Mouse (Mus musculus): ENCODE data around the gene Ltbp1.

Ltbp1 gene

DNA sequence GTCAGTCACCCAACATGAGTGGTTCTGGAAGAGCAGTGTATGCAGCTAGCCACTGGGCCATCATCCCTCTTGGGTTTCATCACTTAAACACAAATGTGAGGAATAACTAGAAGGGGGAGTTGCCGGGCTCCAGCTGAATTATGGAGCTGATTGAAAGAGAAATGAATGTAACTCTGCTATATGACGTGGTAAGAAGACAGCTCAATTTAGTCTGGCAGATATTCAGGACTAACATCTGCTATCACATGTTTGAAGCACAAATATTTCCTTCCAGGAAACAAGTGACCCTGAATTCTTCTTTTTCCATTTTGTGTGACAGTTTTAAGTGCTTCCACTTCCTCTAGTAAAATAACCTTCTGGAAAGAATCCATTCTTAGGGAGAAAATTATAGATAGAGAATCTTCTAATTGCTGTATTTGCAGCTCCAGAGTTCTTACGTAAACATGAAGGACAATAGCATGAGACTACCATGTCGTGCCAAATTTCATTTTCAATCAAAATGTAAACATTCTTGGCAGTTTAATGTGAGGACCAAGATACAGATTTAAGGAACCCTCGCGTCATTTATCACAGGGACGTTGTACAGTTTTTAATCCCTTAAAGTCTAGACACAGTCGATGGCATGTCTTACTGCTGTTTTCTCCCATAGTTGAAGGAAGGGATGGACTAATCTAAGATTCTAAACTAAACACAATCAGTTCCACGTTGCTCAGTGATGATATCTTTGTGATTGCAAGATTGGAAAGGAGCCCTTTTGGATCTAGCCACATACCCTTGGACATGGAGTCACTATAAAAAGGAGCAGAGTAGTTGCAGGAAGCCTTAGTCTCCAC, 279.7 kb downstream of the Ltbp1 start:
- in situ Hi-C loops (cut with MseI, MboI), result no loop called here

DNA sequence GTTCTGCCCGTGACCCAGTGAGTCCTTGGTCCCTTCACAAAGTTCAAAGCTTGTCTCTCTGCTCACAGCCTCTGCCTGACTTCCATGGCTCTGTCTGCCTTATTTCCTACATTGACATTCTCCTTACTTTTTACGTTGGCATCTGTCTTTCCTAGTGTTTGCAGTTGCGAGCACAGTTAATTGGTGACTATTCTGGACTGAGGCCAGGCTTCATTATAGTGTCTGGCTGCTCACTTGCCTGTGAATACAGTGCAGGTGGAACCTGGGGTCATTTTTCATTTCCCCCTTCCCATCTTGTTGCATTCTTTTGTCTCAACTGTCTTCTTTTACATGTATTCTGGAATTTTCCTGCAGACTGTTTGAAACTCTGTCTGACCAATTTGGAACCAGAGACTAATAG, 287.6 kb downstream of the Ltbp1 start:
- in situ Hi-C loops (cut with MseI, MboI), result no loop called here

DNA sequence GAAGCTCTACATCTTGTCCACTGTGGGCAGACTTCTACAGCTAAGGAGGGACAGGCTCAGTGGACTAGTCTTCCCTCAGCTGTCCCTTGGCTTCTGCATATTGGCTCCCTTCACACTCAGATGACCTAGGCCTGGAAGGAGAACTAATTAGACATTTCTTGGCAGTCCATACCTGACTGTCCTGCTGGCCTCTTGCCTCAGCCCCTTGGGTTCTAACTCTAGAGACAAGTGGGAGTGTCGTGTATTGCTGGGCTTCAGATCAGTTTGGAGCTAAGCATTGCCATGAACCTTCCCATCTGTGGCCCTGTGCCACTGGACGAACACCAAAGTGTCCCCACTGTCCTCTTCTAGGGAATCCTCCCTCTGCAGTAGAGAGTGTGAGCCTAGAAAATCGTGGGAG, 288.4 kb downstream of the Ltbp1 start:
- in situ Hi-C loops (cut with MseI, MboI), result no loop called here

DNA sequence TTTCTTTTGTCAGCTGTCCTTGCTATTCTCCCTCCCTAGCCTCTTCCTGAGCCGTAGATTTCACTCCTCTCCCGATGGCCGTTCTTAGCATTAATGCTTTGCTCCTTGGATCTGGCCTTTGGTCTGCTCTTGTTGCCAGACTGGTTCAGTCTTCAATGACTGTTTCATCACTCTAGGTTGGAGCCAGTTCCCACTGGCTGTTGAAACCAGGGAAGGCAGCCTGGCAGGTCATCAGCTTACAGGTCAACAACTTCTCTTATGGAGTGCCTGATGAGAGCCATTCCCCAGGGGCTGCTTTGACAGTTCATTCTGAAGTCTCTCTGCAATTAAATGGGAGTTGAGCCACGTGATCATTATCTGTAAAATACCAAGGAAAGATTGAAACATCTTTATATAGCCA, 295.5 kb downstream of the Ltbp1 start:
- in situ Hi-C loops (cut with MseI, MboI), result no loop called here

DNA sequence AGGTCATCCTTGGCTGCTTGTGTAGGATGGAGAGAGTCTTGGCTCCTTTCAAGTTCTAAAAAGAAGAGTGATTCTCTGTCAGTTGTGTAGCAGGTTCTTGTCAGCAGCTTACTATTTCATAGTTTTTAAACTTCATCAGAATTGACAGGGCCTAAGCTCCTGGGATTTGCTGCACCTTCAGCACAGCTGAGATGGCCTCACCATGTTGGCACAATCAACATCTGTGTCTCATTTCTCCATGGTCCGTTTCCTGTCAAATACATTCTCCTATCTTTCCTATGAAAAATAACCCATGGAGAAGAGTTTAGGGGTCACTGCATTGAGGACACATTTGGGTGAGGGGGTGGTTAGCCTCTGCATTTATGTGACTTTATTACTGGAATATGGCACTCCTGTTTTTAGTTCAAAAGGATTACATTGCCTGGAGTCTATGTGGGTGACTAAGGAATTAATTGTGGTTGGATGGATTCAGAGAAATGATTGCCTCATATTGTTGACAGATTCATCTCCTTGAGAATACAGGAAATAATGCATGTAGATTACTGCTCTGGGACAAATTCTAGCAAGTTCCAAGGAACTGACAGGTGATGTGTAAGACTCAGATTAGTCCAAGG, 299.5 kb downstream of the Ltbp1 start:
- in situ Hi-C loops (cut with MseI, MboI), result no loop called here

DNA sequence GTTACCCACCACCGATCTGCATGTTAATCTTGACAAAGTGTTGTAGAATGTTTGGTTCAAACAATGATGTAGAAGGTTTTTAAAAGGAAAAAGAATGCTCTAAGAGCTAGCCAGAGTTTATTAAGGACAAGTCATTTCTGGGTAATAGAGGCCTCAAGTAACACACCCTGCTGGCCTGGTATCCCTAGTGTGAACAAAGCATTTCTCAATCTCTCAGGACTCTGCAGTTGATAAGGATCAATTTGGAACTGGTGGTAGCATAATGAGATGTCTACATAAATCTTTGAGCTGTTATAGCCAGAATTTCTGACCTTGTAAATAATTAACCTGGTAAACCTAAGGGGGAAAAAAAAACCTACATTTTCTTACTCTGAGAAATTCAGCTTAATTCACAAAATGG, 300.3 kb downstream of the Ltbp1 start:
- in situ Hi-C loops (cut with MseI, MboI), result no loop called here

DNA sequence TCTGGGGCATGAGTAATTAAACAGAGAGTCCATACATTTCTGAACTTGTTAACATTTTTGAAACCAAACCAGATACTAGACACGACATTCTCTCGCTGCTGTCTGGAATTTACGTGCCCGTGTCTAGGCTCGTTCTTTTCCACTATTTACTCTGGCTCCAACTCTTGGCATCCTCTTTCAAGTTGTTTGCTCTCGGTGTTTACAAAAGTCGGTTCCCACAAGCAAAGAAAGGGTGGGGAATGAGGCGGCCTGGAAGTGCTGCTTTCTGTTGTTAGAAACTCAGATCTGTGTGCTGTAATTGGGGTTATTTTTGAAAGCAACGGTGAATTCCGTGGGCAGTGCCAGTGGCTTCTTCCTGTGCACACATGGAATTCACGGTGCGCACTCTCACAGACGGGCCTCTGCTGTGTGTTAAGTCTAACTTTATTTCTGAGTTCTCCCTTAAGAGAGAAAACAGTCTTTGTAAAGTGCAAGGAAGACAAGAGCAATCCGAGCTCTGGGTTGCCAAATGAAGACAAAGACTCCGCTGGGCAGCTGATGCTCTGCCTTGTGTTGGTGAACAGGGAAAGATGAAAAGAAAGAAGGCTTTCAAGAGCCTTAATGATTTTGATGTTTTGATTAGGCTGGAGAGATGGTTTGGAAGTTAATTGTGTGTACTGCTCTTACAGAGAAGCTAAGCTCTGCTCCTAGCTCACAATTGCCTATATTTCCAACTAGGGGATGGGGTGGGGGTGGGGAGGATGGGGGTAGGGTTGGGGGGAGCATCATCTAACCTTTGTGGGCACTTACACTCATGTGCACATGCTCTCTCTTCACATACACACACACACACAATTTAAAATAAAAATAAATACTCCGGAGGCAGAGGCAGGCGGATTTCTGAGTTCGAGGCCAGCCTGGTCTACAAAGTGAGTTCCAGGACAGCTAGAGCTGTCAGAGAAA, 302.0 kb downstream of the Ltbp1 start:
- in situ Hi-C loops (cut with MseI, MboI), result no loop called here

DNA sequence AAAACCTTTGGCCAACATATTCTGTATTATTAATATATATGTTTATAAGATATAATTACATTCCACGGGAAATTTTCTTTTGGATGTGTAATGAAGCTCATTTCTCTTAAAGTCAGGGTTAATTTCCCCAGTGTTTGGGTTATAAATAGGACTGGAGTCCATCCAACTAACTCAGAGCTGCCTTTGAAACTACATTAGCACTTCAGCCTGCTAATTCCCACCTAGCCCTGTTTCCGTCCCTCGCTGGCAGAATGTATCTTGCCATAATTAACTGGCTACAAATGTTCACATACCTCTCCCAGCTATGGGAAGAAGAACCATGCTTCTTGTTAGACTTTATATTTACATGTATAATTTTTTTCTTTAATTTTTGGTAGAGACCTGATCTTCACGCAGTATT, 311.7 kb downstream of the Ltbp1 start:
- in situ Hi-C loops (cut with MseI, MboI), result no loop called here

DNA sequence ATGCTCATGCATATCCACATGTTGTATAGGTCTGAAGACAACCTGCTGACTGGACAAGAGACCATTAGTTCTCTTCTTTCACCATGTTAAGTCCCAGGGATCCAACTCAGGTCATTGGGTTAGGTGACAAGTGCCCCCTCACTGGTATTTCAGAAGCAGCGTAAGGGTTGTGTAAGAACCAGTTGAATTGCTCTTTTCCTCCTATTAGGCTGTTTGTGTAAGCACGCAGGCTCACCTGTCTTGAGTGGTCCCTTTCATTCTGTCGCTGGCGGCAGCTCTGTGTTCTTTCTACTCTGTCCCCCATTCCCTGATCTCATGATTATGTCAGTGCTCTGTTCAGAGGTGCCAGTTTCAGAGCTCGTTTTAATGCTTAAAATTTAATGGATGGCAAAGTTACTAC, 317.9 kb downstream of the Ltbp1 start:
- in situ Hi-C loops (cut with MseI, MboI), result no loop called here

DNA sequence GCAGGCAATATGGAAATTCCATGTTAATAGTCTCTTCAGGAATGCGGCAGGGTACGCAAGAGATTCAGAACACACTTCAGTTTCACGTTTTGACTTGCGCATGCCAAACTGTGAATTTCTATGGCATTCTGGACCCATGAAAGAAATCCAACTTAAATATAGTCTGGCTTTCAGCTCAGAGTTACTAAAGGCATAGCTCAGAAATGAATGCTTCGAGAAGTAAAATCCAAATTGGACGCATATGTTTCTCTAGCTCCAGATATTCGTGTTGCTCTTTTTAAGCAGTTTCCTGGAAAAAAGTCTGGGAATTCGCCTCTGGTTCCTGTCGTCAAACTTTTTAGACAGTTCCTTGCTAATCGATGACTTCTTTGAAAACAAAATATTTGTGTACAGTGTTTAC, 318.4 kb downstream of the Ltbp1 start:
- in situ Hi-C loops (cut with MseI, MboI), result no loop called here

DNA sequence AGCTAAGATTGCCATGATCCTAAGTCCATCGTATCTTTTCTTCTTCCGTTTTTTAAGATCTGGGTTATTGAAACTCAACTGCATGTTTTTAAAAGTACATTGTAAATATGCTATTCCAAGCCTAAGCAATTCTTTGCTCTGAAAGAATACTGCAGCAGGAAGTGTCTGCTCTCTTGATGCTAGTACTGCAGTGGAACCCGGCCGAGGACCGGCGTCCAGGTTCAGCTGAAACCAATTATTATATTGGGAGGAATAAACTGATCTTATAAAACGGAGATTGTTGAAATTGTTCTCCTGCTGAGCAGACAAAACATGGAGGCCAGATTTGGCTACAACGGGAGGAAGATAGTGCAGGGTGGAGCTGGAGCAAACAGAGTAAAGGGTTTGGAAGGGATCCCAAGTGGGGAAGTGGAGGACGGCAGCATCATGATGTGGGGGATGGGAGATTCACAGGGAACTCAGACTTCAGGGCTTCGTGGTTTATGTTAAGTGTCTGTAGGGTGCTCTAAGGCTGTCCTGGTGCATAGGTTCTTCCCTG, 322.8 kb downstream of the Ltbp1 start:
- in situ Hi-C loops (cut with MseI, MboI), result no loop called here

DNA sequence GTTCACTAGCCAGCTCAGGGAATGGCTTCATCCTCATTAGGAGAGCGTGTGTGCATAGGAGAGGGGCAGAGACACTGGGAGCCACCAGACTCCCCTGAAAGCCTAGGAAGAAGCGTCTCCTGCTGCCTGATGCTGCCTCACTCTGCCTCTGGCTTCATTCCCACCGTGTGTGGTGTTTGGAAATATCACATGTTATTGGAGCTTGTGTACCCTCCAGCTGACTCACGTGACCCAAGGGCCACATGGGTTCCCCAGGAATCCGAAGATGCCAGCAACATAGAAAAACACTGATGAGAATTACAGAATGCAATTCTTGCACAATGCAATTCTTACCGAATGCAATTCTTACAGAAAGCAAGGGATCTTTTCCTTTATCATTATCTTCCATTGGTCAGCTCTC, 325.0 kb downstream of the Ltbp1 start:
- in situ Hi-C loops (cut with MseI, MboI), result no loop called here

DNA sequence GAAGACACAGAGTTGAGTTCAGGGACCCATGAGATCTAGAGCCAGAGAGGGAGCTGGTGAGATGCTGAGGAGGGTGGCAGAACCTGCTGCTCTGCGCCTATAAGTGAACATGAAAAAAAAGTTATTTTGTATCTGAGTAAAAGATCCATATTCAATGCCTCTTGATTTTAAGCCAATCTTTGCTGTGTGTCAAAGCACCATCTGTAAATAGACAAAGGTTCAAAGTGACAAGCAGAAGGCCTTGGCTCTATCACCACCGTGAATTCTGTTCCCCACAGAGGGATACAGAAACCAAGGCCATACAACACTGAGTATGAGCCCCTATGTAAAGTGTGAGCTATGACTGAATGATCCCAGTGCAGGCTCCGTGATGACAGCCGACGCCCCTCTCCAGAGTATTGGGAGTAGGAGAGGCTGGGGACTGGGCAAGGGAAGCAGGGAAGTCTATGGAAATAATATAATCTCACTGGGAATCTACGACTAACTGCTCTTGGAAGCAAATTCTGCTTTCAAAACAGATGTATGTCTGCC, 326.1 kb downstream of the Ltbp1 start:
- in situ Hi-C loops (cut with MseI, MboI), result no loop called here

DNA sequence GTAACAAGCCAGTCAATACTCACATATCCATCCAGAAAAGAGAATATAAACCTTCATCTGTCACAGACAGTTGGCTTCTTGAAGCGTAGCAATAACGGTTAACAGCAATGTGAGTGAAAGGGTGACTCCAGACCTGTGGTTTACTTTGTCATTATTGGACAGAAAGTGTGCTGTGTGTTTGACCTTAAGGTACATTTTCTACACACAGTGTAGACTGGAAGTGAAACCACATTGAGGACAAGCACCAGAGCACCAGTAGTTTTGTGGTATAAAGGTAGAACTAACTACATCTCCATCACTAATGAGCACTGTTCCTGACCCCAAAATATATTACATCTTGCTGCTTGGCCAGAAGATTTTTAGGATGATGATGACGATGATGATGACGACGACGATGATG, 326.9 kb downstream of the Ltbp1 start:
- in situ Hi-C loops (cut with MseI, MboI), result no loop called here

DNA sequence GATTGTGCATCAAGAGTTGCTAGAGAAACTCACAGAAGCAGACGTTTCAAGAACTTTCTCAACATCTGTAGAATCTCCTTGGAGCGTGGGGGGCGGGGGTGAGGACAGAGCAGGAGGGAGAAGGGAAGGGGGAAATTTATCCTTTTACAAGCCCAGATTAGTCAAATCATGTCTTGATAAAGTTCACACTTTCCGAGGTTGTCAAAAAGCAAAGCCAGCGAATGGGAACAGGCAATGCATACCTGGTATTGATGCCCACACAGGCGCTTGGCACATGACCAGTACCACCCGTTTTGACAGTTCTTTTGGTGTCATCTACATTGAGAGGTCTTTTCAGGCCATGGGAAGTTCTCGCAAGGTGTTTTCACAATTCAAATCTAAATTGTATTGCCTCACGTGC, 327.6 kb downstream of the Ltbp1 start:
- in situ Hi-C loops (cut with MseI, MboI), result no loop called here

DNA sequence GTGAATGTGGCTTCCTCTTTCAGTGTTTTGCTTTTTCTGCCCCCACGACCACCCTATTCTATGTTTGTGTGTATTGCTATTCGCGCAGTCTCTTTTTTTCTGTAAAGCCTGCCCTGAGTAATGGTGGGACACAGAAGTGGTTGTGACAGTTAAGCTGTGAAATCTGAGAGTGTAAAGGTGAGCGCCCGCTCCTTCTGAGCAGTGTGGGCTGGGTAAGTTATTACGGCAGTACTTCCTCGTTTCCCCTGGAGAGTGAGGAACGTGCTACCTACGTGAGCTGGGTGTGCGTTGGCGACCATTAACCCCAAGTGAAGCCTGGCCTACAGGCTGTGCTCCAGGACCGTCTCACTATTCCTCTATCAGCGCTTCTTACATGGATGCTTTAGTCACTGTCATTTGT, 328.4 kb downstream of the Ltbp1 start:
- in situ Hi-C loops (cut with MseI, MboI), result no loop called here

DNA sequence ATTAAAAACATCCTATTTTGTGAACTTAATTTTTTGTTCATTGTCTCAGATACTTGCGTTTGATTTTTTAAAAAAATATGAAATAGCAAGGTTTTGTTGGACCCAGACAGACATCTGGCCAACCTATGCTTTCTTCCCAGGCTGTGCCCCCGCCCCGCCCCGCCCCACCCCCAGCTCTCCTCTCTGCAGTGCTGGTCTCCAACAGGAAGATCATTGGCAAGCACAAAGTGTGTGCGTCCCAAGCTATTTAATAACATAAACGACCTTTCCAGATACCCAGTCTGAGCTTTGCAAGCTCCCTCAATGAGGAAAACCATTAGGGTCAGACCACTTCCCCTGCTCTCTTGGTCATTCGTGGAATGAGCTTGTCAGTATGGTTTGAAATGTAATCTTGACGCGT, 330.3 kb downstream of the Ltbp1 start:
- in situ Hi-C loops (cut with MseI, MboI), result no loop called here

DNA sequence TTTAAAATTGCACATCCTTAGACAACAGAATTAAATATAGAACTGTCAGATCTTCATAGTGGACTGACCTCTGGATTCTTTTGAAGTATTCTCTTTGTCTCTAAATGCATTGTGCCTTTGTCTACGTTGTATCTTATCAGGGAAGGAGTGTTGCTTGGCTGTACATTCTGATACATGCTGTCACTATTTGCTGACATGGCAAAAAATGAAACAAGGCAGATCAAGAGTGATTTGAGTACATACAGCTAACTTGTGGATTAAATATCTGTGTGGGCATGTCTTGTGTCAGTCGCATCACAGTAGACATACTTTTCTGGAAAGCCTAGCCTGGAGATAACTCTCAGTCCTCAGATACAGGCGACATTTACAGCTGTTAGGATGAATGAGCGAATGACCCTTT, 335.9 kb downstream of the Ltbp1 start:
- in situ Hi-C loops (cut with MseI, MboI), result no loop called here

DNA sequence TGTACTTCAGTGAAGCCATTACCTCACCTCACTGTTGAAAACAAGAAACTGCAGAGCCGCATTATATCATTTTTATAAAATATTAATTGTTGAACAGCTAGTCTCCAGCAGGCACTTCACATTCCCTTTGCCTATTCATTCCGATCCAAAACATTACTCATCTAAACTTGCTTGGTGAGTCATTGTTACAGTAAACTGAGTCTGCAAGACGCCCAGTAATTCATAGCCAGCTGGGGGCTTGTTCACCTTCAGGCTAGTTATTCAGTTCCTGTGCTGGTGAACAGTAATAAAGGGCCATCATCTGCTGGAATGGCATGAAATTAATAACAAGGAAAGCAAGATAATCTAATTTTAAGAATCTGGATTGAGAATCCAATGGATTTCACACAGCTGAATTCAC, 339.7 kb downstream of the Ltbp1 start:
- in situ Hi-C loops (cut with MseI, MboI), result no loop called here

DNA sequence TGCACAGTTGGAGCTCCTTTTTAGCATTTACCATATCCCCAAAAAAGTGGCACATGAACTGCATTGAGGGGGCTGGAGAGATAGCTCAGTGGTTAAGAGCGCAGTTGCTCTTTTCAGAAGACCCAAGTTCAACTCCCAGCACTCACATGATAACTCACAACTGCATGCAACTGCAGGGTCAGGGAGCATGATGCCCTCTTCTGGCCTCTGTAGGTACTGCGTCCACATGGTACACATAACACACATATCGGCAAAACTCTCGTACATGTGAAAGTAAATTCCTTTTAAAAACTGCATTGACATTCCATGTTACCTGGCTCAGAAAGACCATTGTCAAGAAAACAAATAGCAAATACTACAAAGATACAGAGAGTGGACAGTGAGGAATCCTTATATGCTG, 342.0 kb downstream of the Ltbp1 start:
- in situ Hi-C loops (cut with MseI, MboI), result no loop called here

DNA sequence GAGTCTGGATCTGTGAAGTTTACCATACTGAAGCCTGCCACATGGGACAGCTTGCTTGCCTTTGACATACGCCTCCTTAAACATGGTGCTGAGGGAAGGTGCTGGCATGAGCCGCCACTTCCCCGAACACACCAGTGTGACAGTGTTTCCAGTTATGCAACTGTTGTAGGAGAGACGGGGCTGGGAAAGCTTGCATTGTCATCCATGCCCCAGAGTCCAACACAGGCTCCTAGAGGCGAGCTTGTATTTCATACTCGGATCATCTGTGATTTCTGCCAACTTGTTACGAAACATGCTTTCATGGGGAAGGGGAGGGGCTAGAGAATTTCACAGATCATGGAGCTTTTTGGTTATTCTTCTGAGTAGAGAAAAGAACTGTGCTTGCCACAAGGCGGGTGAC, 343.7 kb downstream of the Ltbp1 start:
- in situ Hi-C loops (cut with MseI, MboI), result no loop called here

DNA sequence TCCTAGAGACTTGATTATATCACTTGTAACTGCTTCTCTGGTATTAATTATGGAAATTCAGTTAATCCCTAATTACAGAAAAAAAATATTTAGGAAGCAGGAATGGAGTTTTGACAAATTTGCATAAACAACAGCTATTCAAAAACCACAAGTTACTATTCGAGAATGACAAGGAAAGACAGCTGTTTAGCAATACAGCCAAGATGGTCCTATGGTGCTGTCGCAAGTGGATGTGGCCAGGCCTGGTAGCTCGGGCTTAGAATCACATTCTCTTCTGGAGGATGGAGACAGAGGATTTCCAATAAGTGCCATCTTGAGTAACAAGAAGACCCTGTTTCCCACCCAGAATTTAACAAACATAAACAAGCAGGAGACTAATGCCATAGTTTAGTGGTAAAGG, 344.2 kb downstream of the Ltbp1 start:
- in situ Hi-C loops (cut with MseI, MboI), result no loop called here

Data from mouse trophoblast stem cell (cell line).